Mouse (Mus musculus) testis, adult 2 months (tissue): ENCODE data around the gene Paqr7.

Experiments
- CTCF ChIP-seq: fragments of 200-500 bp; IDR thresholded peaks from 2 replicates; pipeline ENCODE4 v1.5.1; 2012; ENCODE audit warnings: low read depth, mild to moderate bottlenecking, inconsistent platforms, low read length, moderate library complexity; ENCODE audit not compliant: control insufficient read depth, insufficient read depth, insufficient replicate concordance
- POLR2A ChIP-seq: fragments of 200-500 bp; IDR thresholded peaks from 2 replicates; pipeline ENCODE4 v1.6.1; 2012; ENCODE audit warnings: low read depth, mild to moderate bottlenecking, inconsistent platforms, low read length, moderate library complexity; ENCODE audit not compliant: control insufficient read depth

DNA sequence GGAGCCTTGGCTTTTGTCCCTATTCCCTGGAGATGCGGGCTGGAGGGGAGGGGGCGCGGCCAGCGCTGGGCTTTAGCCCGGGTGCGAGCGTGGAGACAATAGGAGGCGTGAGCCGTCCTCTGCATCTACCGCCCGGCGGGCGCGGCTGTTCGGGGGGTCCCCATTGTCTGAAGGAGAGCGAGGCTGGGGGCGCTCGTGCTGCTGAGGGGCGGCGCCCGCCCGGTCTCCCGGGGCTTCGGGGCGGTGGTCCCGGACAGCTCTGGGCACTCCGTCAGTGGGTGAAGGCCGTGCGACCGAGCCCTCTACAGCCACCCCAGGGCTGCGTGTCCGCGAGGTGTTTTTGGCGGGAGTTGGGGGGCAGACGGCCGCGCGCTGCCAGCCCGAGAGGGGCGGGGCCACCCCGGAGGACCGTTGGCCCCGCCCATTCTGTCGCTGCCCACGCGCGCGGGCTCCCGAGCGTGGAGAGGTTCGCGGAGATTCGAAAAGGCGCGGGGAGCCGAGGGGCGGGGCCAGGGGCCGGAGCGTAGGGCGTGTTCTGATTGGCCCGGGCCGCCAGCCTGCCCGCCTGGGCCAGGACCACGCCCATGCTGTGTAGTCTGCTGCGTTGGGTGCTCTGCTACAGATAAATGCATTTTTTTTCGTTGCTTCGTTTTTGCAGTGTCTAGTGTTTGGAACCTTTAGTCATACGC is 27.8 kb upstream of the Paqr7 start:
- TF ChIP-seq POLR2A (peak; percentile 55), CTCF (no peak; the same call in 1 of the 2 replicates)
